Mouse (Mus musculus) layer of hippocampus, adult 9-10 months (tissue): ENCODE data around the gene Atp10a.

Experiments
- DNase-seq: peaks from one replicate; pipeline ENCODE4 v3.0.0; 2022; ENCODE audit warnings: low spot score

Gene Atp10a

DNA sequence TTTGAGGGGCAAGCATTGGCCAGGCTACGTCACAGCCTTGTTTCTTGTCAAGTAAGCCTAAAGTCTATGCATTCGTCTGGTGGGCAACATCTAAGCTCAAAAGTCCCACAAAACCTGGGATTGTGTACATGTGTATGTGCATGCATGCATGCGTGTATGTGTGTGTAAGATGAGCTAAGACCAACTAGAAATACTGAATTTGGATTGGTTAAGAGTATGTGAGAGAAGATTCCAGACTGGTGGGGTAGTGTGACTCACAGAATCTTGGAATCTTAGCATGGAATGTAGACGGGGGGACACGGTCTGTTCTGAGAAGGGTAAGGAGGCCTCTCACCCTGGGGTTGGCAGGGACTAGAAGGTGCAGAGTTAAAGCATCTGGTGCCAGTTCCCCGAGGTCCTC, at the start of gene Atp10a:
TSS of gene Atp10a (plus strand) at position 301 of the 400 bp plus-strand sequence.
- no peak for DNase-seq

DNA sequence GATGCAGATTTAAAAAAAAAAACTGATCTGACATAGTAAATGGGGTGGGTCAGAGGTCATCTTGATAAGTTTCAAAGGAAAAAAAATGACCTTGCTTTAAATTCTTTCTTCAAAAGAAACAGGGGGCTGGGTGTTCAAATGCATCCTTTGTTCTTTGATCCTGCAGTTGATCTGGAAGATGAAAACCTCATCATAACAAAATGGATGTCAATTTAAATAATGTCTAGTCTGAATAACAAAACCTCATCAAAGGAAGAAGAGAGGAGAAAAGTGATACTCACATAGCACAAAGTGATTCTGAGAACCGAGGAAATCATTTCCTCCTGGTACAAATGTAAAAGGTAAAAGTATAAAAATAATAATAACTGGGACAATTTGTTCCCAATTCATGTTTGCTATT, 37.9 kb upstream of the Atp10a start:
- no peak for DNase-seq

DNA sequence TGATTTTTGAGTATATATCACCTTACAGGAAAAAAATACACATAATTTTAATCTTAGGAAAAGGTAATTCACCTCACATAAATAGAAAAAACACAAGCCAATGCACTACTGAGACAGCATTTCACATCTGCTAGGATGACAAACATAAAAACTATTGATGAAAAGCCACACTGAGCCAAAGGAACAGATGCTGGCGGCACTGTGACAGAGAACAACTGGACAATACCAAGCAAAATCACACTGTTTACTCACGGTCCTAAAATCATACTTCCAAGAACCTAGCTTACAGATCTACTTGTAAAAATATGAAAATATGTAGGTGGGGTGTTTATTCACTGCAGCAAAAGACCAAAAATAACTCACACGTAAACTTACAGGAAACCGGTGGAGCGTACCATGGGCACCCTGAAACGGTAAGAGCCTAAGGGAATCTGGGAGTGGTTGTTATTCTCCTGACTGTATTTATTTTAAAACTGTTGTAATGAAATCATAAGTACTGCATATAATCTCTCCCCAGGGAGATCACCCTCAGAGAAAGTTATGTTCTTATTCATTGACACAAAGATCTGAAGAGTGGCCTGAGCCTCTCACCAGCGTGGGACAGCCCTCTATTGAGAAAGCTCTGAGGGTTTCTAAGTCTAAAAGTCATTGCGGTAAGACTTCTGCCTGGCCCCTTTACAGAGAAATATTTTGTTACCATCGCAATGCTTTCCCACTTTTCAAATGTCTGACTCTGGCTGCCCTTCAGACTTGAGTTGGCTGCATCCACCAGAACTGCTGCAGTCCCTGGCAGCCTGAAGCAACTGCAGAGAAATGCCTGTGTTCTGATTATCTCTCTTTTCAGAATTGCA, 29.4 kb upstream of the Atp10a start:
- no peak for DNase-seq

DNA sequence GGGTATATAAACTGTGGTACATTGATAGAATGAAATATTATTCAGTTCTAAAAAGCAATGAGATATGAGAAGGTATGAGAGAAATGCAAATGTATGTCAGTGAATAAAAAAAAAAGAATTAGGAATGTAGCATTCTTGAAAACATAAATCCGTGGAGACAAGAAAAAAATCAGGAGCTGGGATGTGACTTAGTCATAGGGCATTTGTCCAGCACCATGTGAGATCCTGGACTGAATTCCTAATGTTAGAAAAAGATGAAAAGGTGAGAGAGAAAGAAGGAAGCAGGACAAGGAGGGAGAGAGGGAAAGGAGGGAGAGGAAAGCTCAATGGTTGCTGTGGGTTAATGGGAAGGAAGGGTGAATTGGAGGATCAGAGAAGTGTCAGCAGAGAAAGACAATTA, 28.6 kb upstream of the Atp10a start:
- no peak for DNase-seq

DNA sequence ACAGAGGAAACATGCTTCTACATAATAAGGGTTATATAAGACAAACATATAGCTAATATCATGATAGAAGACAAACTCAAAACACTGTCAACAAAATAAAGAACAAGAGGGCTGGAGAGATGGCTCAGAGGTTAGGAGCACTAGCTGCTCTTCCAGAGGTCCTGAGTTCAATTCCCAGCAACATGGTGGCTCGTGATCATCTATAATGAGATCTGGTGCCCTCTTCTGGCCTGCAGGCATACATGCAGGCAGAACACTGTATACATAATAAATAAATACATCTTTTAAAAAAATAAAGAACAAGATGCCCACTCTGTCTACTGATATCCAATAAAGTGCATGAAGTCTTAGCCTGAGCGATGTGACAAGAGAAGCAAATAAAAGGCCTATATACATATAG, 26.7 kb upstream of the Atp10a start:
- no peak for DNase-seq

DNA sequence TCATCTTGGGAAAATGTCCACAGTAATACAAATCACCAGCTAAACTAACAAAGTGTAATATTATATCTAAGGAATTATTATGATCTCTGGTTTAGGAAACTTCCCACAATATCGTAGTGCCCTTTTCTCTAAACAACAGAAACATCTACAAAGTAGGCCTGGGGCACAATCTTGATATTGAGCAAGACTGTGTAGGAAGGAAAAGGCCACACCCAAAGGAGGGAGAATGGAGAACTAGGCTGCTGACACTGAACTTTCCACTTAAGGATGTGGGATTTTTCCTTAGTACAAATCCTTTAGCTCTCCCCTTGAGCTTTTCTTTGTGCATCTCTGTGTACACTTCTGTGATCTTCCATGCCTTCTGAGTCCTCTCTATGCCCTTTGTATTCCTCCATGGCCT, 22.3 kb upstream of the Atp10a start:
- DNase-seq = no peak

DNA sequence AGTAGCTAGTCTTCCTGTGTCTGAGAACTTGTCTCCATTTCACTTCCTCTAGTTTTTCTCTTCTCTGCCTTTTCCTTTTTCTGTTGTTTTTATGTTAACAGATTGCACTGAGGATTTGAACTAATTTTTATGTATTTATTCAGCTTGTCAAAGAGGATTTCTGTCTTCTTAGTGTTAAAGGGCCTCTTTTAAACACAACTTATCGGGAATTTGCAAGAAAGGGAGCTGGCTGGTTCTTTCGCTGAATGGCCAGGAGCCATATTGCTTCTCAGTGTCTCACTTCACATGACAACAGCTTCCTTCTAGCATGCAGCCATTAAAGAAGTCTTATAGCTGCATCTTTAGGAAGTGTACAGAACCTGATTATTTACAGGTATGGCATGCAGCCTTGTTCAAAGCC, 16.3 kb upstream of the Atp10a start:
- no peak for DNase-seq

DNA sequence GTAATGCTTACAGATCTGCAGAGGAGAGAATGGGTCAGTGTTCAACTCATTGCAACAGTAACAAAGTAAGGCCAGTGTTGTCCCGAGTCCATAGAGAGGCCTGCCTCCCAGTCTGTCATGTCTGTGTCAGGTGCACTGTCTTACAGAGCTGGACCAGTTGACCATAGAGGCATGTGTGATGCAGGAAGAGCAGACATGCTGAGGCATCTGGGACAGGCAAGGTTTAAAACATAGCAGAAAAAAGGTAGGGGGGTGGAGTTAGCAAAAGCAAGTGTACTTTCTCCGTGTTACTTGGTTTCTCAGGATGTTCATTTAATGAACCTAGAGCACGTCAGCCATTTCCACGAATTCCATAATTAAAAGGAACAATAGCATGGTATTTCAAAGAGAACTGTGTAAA, 15.5 kb upstream of the Atp10a start:
- DNase-seq = no peak

DNA sequence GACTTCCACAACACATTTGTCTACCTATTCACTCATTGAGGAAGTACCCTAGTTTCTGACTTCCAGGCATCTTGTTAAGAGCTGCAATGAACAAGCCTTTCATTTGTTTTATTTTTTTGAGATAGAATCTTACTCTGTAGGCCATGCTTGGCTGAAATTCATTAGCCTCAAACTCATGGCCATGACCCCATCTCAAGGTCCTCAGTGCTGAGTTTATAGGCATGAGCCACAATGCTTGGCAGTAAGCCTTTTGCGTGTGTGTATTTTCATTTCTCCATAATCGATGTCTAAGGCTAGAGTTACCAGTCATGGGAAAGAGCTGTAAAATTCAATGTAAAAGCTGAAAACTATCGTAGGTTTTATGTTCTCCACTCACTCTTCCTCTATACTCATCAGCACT, 14.1 kb upstream of the Atp10a start:
- DNase-seq = no peak

DNA sequence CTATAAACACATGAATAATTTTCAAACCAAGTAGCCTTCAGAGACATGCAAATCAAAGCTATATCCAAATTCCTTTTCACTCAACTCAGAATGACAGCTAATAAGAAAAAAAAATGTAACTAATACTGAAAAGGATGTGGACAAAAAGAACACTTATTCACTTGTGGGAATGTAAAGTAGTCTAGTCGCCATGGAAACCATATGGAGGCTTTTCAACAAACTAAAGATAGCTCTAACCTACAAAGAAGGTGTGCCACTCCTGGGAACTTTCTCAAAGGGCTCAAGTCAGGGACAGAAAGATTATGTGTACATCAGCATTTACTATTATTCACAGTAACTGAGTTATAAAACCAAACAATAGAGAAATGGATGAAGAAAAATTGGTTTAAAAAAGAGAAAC, 8.6 kb upstream of the Atp10a start:
- DNase-seq = no peak

DNA sequence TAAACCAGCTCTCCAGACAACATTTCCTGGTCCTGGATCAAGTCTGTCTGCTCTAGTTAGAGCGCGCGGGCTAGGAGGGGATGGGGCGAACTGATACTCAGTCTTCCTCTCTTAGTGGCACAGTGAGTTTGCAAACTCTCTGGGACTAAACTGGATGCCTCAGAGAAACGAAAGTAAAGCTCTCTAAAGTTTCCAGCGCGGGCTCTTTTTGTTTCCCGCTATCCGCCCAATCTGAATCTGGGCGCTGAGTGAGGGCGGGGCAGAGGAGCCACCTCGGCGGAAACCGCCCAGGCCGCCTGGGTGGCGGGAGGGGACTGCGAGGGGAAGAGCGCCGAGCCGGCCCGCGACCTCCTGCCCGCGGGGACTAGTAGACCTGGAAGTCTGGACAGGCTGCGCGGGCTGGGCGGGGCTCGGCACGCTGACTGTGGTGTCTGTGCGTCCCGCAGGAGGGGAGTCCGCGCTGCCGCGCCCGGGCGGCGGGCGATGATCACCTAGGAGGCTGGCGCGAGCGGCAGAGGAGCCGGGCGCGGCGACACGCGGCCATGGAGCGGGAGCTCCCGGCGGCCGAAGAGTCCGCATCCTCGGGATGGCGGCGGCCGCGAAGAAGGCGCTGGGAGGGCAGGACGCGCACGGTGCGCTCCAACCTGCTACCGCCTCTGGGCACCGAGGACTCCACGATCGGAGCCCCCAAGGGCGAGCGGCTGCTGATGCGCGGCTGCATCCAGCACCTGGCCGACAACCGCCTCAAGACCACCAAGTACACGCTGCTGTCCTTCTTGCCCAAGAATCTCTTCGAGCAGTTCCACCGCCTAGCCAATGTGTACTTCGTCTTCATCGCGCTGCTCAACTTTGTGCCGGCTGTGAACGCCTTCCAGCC, 2.2 kb downstream of the Atp10a start:
- DNase-seq = no peak

DNA sequence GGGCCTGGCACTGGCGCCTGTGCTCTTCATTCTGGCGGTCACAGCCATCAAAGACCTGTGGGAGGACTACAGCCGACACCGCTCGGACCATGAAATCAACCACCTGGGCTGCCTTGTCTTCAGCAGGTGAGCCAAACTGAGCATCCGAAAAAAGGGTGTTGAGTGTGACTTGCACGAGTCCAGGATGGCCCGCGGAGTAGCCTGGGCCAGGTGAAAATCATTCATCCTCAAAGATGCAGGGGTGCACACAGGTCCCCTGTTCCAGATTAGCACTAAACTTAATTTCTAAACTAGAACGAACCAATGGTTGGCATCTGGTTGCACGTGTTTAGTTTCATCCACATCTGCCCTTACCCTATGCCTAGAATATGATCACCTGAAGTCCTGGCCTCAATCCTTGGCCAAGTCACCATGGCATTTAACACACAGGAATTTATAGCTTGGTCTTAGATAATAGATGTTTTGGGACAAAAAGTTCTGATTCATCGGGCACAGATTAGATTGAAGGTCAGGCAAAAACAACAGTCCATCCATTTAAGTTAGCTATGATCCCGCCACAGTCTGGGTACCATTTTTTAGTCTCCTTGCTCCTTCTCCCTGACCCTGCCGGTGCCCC, 2.9 kb downstream of the Atp10a start:
- DNase-seq = no peak

DNA sequence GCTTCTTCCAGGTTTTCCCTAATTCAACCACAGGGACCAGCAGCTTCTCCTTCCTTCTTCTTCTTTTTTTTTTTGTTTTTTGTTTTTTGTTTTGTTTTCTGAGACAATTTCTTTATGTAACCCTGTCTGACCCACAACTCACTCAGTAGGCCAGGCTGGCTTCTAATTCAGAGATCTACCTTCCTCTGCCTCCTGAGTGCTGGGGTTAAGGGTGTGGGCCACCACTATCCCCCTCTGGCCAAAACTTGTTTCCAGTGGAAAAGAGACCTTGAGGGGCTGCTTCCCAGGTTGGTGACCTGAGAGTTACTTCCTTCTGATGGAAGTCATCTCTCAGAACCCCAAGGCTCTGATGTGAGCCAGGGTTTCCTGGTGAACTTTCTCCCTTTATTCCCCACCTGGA, 4.1 kb downstream of the Atp10a start:
- no peak for DNase-seq

DNA sequence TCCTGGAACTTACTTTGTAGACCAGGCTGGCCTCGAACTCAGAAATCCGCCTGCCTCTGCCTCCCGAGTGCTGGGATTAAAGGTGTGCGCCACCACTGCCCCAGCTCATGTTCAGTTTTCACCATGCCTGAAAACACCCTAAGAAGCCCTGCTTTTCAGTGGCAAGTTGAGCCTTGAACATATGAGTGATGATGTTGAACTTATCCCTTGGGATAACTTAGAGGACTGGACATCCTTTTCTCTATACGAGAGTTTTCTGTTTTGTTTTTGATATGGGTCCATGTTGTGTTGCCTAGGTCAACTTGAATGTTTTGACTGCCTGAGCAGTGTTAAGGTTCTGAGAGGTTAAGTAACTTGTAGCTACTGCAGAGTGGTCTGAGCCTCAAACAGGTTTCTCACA, 4.7 kb downstream of the Atp10a start:
- no peak for DNase-seq

DNA sequence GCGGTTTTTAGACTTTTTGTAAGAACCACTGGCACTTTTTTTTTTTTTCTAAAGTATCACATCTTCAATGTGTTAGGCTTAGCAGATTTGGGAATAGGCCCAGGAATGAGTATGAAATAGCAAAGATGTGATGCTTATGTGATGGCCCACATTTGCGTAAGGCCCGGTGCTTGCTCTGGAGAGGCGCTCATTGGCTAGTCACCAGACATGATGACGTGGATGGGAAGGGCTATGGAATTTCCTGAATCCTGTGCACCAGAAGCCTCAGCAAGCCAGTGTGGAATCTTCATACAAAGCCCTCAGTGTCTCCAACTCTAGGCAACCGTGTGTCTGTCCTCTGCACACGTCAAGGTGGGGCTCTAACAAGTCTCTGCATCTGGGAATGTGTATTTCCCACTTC, 5.1 kb downstream of the Atp10a start:
- DNase-seq = no peak

DNA sequence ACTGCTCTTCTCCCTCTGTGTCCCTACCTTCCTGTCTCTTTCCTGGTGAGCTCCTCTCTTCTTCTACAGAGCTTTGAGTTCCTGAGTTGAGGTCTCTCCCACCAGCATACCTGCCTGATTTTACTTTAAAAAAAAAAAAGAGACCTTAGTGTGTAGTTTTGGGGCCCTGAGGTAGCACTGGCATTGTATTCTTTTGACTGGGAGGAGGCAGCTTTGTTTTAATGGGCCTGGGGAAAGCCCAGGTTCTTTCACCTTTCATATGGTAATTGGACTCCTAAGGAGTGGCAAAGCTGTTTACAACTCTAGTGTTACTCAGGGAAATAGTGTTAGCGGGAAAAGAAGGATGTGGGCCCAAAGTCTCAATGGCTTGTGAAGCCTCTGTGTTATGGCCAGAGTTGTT, 12.7 kb downstream of the Atp10a start:
- DNase-seq = no peak

DNA sequence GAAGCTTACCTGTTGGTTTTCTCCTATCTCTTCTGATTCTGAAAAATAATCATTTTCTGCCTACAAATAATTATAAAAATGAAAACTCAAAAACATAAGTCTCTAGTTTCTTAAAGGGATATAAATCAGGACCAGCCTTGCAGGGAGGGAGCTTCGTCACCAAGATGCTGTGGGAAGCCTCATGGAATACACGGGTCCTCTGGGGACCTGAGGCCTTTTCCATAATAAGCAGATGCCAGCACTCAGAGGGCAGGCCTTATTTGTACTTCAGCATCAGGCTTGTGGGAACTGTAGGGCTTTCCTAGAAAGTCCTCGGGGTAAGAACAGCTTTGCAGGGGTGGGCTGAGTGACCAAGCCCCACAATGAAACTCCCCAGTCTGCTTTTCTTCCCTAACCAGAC, 20.1 kb downstream of the Atp10a start:
- DNase-seq = no peak

DNA sequence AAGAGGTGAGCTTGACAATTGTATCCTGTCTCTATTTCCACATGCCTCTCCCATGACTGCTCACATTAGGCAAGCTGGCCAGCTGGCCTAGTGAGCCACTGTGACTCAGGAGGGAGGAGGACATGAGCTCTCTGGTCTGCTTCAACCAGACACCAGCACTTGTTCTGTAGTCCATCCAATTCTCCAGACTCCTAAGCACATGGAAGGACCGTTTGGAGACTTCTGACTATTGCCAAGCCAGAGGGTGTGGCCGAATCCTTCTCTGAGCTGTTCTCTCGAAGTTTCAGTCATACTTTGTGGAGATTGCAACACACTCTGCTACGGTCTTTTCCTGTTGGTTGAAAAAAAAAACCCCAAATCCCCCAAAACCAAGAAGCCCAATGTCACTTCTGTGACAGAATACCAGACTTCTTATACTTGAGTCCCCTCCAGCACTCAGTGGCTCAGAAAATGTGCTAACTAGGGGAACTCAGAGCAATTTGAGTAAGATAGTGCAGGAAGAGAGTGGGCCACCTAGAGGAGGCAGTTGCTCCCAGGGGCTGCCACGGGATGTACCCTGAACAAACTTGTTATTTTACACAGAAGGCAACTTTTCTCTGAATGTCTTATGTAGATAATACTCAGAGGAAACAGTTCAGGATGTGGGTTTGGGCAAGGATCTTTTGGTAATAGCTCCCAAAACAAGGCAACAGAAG, 21.3 kb downstream of the Atp10a start:
- no peak for DNase-seq

DNA sequence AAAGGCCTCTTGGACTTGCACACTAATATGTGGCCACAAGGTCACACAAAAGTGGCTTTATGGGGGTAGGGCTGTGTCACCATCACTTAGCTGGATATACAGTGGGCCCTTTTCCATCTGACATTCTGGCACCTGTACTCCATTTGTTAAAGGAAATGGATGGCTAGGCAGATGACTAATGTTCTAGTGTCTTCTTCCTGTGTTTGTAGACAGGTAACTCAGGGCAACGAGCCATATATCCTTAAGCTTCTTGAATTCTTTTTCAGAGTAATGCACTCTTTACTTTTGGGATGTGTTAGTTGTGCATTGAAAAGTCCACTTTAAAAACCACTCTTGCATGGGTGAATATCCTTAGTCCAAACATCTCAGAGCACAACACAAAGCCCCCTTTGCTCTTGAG, 30.0 kb downstream of the Atp10a start:
- DNase-seq = no peak

DNA sequence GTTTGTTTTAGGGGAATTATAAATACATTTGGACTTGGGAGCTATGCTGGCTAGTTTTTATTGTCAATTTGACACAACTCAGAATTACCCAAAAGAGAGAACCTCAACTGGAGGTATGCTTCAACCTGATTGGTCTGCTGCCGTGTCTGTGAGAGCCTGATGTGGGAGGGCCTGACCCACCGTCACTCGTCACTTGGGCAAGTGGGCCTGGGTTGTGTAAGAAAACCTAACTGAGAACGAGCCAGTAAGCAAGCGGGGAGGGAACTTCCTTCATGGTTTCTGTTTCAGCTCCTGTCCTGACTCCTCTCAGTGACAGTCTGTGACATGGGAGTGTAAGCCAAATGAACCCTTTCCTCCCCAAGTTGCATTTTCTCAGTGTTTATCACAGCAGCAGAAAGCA, 30.6 kb downstream of the Atp10a start:
- DNase-seq = no peak

DNA sequence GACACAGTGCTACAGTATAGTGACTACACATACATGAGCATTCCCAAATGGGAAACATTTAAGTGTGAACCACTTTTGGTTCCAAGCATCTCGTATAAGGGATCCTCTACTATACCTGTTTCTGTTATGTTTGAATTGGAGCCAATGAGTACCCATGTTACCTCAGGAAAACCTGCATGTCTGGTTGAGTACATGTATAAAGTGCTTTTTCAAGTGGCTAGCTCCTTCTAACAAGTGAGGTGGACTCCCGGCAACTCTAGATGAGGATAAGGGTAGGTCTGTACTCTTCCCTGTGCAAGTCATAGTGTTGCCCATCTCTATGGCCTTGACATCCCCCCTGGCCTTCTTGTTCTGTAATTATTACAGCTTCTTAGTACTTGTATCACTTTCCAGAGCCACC, 31.0 kb downstream of the Atp10a start:
- no peak for DNase-seq
